Mouse (Mus musculus) lung, adult 2 months (tissue): ENCODE data around the gene Lrrc58.

Experiments used
- CTCF ChIP-seq: fragments of 200-500 bp; IDR thresholded peaks from 2 replicates; pipeline ENCODE4 v1.5.1; 2011; ENCODE audit warnings: mild to moderate bottlenecking, low read length, control low read depth; ENCODE audit not compliant: insufficient read depth
- POLR2A ChIP-seq: fragments of 200-500 bp; IDR thresholded peaks from 2 replicates; pipeline ENCODE4 v1.6.1; 2011; ENCODE audit warnings: low read depth, mild to moderate bottlenecking, control low read depth, low read length, borderline replicate concordance; ENCODE audit errors: extremely low read depth

DNA sequence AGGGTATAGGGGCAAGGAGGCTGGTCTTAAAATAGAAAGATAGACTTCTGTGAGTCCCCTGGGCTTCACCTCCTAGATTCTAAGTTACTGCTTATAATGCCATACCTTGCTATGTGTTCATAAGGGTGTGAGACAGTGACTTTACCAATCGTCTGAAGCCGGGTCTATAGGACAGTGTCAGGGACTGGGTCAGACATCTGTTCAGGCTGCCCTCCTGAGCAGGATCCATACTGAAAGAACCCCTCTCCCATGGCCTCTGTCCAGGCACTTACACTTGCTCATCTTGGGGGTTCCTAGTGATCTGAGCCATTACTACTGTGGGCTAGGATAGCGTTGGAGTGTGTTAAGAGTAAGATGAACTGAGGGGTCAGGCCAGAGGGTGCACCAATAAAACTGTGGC lies 41.9 kb upstream of the Lrrc58 start:
- no peak for TF ChIP-seq CTCF
- no peak for TF ChIP-seq POLR2A
